Mouse (Mus musculus) R1 (cell line): Measurements from ENCODE around the gene Gm4631.
"Not testable (repeated sequence)": the region's sequence is repeated elsewhere in the genome, so short reads cannot be mapped to it uniquely, and the experiment has no call there.

Source experiments
- DNase-seq: peaks from one replicate; pipeline ENCODE4 v3.0.0-alpha.2; 2018; ENCODE audit warnings: low read depth, low spot score

Gm4631 gene

DNA sequence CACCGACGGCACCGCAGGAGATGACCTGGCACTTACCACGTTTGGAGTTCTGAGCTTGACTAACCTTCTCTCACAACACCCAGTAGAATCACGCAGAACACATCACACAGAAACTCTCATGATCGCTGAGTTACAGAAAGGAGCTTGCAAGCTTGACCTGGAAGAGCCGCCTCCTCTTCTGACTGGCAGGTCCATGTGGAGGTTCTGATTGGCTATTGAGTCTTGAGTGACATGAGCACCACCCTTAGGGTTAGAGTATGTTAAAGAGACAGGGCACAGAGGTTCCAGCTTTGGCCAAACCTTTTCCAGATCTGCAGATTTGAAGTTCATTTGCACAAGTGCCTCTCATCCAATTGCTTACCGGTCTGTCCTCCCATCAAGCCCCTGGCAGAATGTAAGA lies at the start of gene Gm4631:
Gene Gm4631 (minus strand): TSS at position 101 of the 400 bp plus-strand sequence.
- DNase-seq = not testable (repeated sequence)

DNA sequence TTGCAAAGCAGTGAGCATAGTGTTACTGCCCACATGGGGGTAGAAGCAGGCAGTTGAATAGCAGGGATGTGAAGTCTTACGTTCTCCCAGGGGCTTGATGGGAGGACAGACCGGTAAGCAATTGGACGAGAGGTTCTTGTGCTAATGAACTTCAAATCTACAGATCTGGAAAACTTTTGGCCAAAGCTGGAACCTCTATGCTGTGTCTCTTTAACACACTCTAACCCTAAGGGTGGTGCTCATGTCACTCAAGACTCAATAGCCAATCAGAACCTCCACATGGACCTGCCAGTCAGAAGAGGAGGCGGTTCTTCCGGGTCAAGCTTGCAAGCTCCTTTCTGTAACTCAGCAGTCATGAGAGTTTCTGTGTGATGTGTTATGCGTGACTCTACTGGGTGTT lies 34.1 kb upstream of the Gm4631 start, which contains the start of gene Zfp968:
Gene Zfp968 (plus strand): TSS at position 301 of the 400 bp plus-strand sequence.
- not testable (repeated sequence) for DNase-seq

DNA sequence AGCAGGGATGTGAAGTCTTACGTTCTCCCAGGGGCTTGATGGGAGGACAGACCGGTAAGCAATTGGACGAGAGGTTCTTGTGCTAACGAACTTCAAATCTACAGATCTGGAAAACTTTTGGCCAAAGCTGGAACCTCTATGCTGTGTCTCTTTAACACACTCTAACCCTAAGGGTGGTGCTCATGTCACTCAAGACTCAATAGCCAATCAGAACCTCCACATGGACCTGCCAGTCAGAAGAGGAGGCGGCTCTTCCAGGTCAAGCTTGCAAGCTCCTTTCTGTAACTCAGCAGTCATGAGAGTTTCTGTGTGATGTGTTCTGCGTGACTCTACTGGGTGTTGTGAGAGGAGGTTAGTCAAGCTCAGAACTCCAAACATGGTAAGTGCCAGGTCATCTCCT lies 63.2 kb downstream of the Gm4631 start, which contains the start of gene Gm14440:
Gene Gm14440 (plus strand): TSS at position 301 of the 400 bp plus-strand sequence.
- not testable (repeated sequence) for DNase-seq
